Mouse (Mus musculus) MEL (cell line): ENCODE results near the gene Lrrc8a. TPM values are rescaled to one million over a fixed set of nuclear protein-coding genes. Genes with fewer than 3 reads are reported as not detected.

Experiments used
- DNase-seq: peaks from one replicate; pipeline ENCODE4 v3.0.0; 2011; ENCODE audit warnings: low read depth, low spot score
- H3K27ac ChIP-seq: 2 replicates; pipeline ENCODE4 v1.5.1; 2012; ENCODE audit warnings: low read depth, mild to moderate bottlenecking, control low read depth, low read length, moderate library complexity; ENCODE audit not compliant: control insufficient read depth
- H3K27me3 ChIP-seq, 2 experiments: fragments of 150-350 bp in 1 of 2; sonication (generic) in 1 of 2; 2 replicates each; pipeline ENCODE4 v1.6.1; 2012; ENCODE audit warnings: low read length in 2 of 2, mild to moderate bottlenecking in 2 of 2, improper control_type of control experiment in 1 of 2, moderate library complexity in 1 of 2; ENCODE audit not compliant: insufficient read depth in 2 of 2, control insufficient read depth in 1 of 2
- H3K36me3 ChIP-seq, 2 experiments: 2 replicates each; pipeline ENCODE4 v1.6.1; 2012 to 2014; ENCODE audit warnings: low read length in 2 of 2, improper control_type of control experiment in 1 of 2, inconsistent platforms in 1 of 2, mild to moderate bottlenecking in 1 of 2; ENCODE audit not compliant: insufficient read depth in 2 of 2, control insufficient read depth in 1 of 2
- H3K4me1 ChIP-seq, 2 experiments: fragments of 150-350 bp in 1 of 2; sonication (generic) in 1 of 2; 2 replicates each; pipeline ENCODE4 v1.6.1; 2012; ENCODE audit warnings: low read length in 2 of 2, improper control_type of control experiment in 1 of 2, mild to moderate bottlenecking in 1 of 2; ENCODE audit not compliant: insufficient read depth in 2 of 2, control insufficient read depth in 1 of 2
- H3K4me3 ChIP-seq, 2 experiments: fragments of 150-350 bp in 1 of 2; sonication (generic) in 1 of 2; 2 replicates each; pipeline ENCODE4 v1.5.1; 2012; ENCODE audit warnings: low read depth in 2 of 2, low read length in 2 of 2, mild to moderate bottlenecking in 2 of 2, moderate library complexity in 2 of 2, control low read depth in 1 of 2, improper control_type of control experiment in 1 of 2; ENCODE audit not compliant: control insufficient read depth in 1 of 2, insufficient read depth in 1 of 2
- H3K79me2 ChIP-seq: 2 replicates; pipeline ENCODE4 v1.6.1; 2012; ENCODE audit warnings: mild to moderate bottlenecking, low read length, moderate library complexity; ENCODE audit not compliant: control insufficient read depth, poor library complexity, insufficient read depth
- H3K9ac ChIP-seq: 2 replicates; pipeline ENCODE4 v1.6.1; 2012; ENCODE audit warnings: low read depth, mild to moderate bottlenecking, control low read depth, low read length, moderate library complexity; ENCODE audit not compliant: control insufficient read depth, poor library complexity, severe bottlenecking
- H3K9me3 ChIP-seq: fragments of 150-350 bp; sonication (generic); replicated peaks from 2 replicates; pipeline ENCODE4 v1.6.1; 2012; ENCODE audit warnings: mild to moderate bottlenecking, low read length, improper control_type of control experiment, moderate library complexity; ENCODE audit not compliant: insufficient read depth
- CHD1 ChIP-seq: IDR thresholded peaks from 2 replicates; pipeline ENCODE4 v1.6.1; 2012; ENCODE audit warnings: low read depth, mild to moderate bottlenecking, inconsistent platforms, low read length, improper control_type of control experiment
- CHD2 ChIP-seq: IDR thresholded peaks from 2 replicates; pipeline ENCODE4 v1.6.1; 2011; ENCODE audit warnings: low read length, improper control_type of control experiment
- EP300 ChIP-seq, 2 experiments: IDR thresholded peaks; 2 replicates each; pipeline ENCODE4 v1.6.1; 2011; ENCODE audit warnings: improper control_type of control experiment in 2 of 2, low read length in 2 of 2, low read depth in 1 of 2, mild to moderate bottlenecking in 1 of 2
- JUND ChIP-seq: IDR thresholded peaks from 2 replicates; pipeline ENCODE4 v1.6.1; 2011; ENCODE audit warnings: low read depth, mild to moderate bottlenecking, improper control_type of control experiment, low read length
- MXI1 ChIP-seq: IDR thresholded peaks from 2 replicates; pipeline ENCODE4 v1.6.1; 2011; ENCODE audit warnings: mild to moderate bottlenecking, low read depth, low read length, improper control_type of control experiment
- NELFE ChIP-seq: IDR thresholded peaks from 2 replicates; pipeline ENCODE4 v1.6.1; 2011; ENCODE audit warnings: low read depth, low read length, improper control_type of control experiment
- NRF1 ChIP-seq: IDR thresholded peaks from 2 replicates; pipeline ENCODE4 v1.6.1; 2014; ENCODE audit warnings: low read depth, mild to moderate bottlenecking, inconsistent platforms, low read length, improper control_type of control experiment, moderate library complexity; ENCODE audit not compliant: poor library complexity, insufficient read depth, severe bottlenecking
- POLR2A ChIP-seq, 2 experiments: IDR thresholded peaks; 2 replicates each; pipeline ENCODE4 v1.6.1; 2011 to 2012; ENCODE audit warnings: low read length in 2 of 2, mild to moderate bottlenecking in 2 of 2, control low read depth in 1 of 2, improper control_type of control experiment in 1 of 2, low read depth in 1 of 2, moderate library complexity in 1 of 2; ENCODE audit not compliant: control insufficient read depth in 1 of 2, insufficient read depth in 1 of 2, poor library complexity in 1 of 2
- RCOR1 ChIP-seq: IDR thresholded peaks from 2 replicates; pipeline ENCODE4 v1.6.1; 2012; ENCODE audit warnings: low read depth, mild to moderate bottlenecking, inconsistent platforms, low read length, improper control_type of control experiment
- TAL1 ChIP-seq: IDR thresholded peaks from 2 replicates; pipeline ENCODE4 v1.6.1; 2012; ENCODE audit warnings: mild to moderate bottlenecking, inconsistent platforms, low read length, moderate library complexity, mixed read lengths
- TBP ChIP-seq: IDR thresholded peaks from 2 replicates; pipeline ENCODE4 v1.8.0; 2011; ENCODE audit warnings: low read depth, low read length, improper control_type of control experiment
- polyA plus RNA-seq, 2 experiments: library from polyadenylated mRNA; stranded (reverse) in 1 of 2; unstranded in 1 of 2; fragments of >175 nt in 1 of 2; fragments of >200 nt in 1 of 2; gene quantifications; 2 replicates each; pipeline versions ENCODE4 v1.2.1 to v1.2.4; 2012; ENCODE audit warnings: low replicate concordance in 2 of 2, low read depth in 1 of 2; ENCODE audit not compliant: insufficient read length in 2 of 2, insufficient read depth in 1 of 2, missing spikeins in 1 of 2
- total RNA-seq: library from RNA; depleted of rRNA; stranded (reverse); fragments of 300-350 nt; gene quantifications from 2 replicates; pipeline ENCODE4 v1.2.3, GENCODE M21; 2012

The Lrrc8a gene
- total and polyA plus RNA-seq, 3 experiments, result 6.9 to 8.3 TPM; not detected in 1

DNA sequence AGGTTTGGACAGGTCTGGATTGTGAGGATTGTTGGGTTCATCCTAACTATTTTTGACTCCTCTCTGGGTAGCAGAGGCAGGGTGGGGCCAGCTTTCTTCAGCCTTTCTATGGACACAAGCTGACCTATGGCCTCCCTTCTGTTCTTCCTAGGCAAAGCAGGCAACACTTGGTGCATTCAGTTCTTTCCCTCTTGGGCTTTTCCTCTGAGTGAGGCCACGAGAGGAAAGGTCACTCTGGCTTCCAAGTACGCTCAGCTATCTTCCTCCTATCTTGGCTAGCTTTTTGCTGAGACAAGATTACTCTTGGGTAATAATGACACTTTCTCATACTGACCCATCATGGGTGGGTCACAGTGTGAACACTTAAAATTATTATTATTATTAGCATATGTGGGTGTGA is 45.7 kb downstream of the Lrrc8a start:
- H3K79me2 ChIP-seq, result peaks cover 32% of the 10 kb centered on the region
- no peak overlapping the region for H3K4me3 ChIP-seq
- no peak for DNase-seq
- H3K27ac ChIP-seq, result no peak overlapping the region
- no peaks in the 10 kb centered on the region for H3K27me3 ChIP-seq
- H3K9me3 ChIP-seq, result no peaks in the 10 kb centered on the region
- H3K4me1 ChIP-seq, result peaks cover 0 to 14% of the 10 kb centered on the region in 2 experiments; a peak in 3 of 4 replicates
- H3K9ac ChIP-seq, result no peak overlapping the region
- TF ChIP-seq POLR2A (IDR thresholded peaks at IDR 0.05; ENCODE audit: control insufficient read depth in 1 of 2, insufficient read depth in 1 of 2, low read depth in 1 of 2, low read length in 2 of 2, poor library complexity in 1 of 2) (0 out of 4 replicates have a peak, but pooled peaks of 1 of the 2 experiments have one; percentile 23), TAL1 (no peak)
- H3K36me3 ChIP-seq, result peaks cover 0 to 12% of the 10 kb centered on the region in 2 experiments; a peak in 2 of 4 replicates

DNA sequence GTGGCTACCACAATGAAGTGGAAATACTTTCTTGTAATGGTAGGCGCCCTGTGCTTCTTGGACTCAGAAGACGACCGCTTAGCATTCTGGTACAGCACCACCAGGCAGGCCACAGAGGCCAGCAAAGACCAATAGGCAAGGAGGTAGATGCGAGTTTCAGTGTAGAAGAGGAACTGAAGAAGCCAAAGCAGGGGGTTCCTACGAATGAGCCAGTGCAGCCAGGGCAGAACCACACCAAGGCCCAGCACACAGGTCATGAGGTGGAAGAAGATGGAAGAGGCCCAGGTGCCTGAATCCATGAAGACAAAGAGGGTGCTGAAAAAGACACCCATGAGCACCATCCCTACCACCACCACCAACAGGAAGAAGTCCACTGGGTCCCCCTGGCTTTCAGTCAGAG is 47.5 kb downstream of the Lrrc8a start:
- TF ChIP-seq TAL1, result no peak
- TF ChIP-seq NELFE, result no peak
- TF ChIP-seq MXI1, result no peak
- no peak for TF ChIP-seq RCOR1
- TF ChIP-seq CHD2, result no peak
- no peak for TF ChIP-seq POLR2A (IDR thresholded peaks at IDR 0.05; ENCODE audit: control insufficient read depth in 1 of 2, insufficient read depth in 1 of 2, low read depth in 1 of 2, low read length in 2 of 2, poor library complexity in 1 of 2)
- no peak for TF ChIP-seq CHD1
- no peak for TF ChIP-seq NRF1
- no peak for TF ChIP-seq EP300 (IDR thresholded peaks at IDR 0.05; ENCODE audit: low read depth in 1 of 2, low read length in 2 of 2)
- TF ChIP-seq JUND, result no peak
- TF ChIP-seq, all 39 proteins: peak for 0
- peaks cover 0 to 14% of the 10 kb centered on the region in 2 experiments; a peak in 3 of 4 replicates for H3K4me1 ChIP-seq
- peak overlapping the region; percentile 85 for H3K9ac ChIP-seq
- peaks cover 0 to 12% of the 10 kb centered on the region in 2 experiments; a peak in 3 of 4 replicates for H3K36me3 ChIP-seq
- H3K79me2 ChIP-seq, result peaks cover 43% of the 10 kb centered on the region
- no peaks in the 10 kb centered on the region for H3K27me3 ChIP-seq
- H3K4me3 ChIP-seq, result peak overlapping the region; percentile 89 to 93
- no peaks in the 10 kb centered on the region for H3K9me3 ChIP-seq
- peak; percentile 28 for DNase-seq
- no peak overlapping the region for H3K27ac ChIP-seq

DNA sequence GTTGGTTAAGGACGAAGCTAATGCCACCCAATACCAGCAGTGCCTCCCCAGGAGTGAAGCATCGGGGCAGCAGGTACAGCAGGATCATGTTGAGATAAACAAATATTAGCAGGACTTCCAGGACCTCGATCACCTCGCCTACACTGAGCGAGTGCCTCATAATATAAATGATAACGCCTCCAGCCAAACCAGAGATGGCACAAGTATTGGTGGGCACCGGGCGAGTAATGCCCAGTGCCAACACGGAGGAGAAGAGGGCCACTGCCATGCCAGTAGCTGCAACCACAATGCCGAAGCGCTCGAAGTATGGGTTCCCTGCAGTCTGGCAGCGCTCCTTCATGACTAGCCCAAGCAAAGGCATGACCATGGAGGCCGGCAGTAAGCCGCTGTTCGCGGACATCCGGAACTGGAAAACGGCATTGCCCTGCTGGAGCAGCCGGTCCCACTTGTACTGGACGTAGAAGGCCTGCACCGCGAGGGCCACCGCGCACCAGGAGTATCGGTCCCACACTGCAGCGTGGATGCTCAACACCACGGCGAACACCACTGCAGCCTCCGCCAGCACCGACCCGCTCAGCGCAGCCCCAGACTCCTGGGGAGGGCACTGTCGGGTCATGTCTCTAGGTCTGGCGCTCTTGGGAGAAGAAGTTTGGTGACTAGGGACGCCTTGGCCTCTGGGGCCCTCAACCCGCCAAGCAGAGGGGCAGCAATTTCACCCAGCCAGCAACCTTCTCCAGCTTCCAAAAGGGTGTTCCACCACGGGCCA is 48.1 kb downstream of the Lrrc8a start:
- H3K4me3 ChIP-seq, result peak overlapping the region; percentile 89 to 93
- no peaks in the 10 kb centered on the region for H3K9me3 ChIP-seq
- H3K36me3 ChIP-seq, result peaks cover 0 to 12% of the 10 kb centered on the region in 2 experiments; a peak in 3 of 4 replicates
- peak overlapping the region; percentile 18; the same call in 1 of the 2 replicates for H3K27ac ChIP-seq
- H3K27me3 ChIP-seq, result no peaks in the 10 kb centered on the region
- peak overlapping the region; percentile 85 for H3K9ac ChIP-seq
- H3K4me1 ChIP-seq, result peaks cover 0 to 14% of the 10 kb centered on the region in 2 experiments; a peak in 3 of 4 replicates
- TF ChIP-seq CHD1 (0 out of 2 replicates have a peak, but pooled peaks have one; percentile 13), TBP (no peak)
- TF ChIP-seq, all 39 proteins: peak for 1
- DNase-seq, result no peak
- peaks cover 47% of the 10 kb centered on the region for H3K79me2 ChIP-seq
